Mouse (Mus musculus): ENCODE measurements around the gene Aip. TPM values are rescaled to one million over a fixed set of nuclear protein-coding genes. Genes with fewer than 3 reads are reported as not detected.
A peak's percentile ranks its signal among the peaks of the same experiment; 100 is the strongest.
"Not testable (repeated sequence)": the region's sequence is repeated elsewhere in the genome, so short reads cannot be mapped to it uniquely, and the experiment has no call there.

The Aip gene
- polyA plus RNA-seq, 1 experiment from 2014 or later: 87.5 TPM

GRCm38 (mm10) chr19:4130106-4130505 lies 4.4 kb upstream of the Aip start:
- Histone ChIP-seq H3K27ac (ENCODE audit: low read length) (peak overlapping the region; percentile 49), H3K9ac (ENCODE audit: low read length) (no peak overlapping the region)
- no peak for ATAC-seq (replicated peaks; ENCODE audit: extremely low read depth, insufficient read depth, low FRiP score)

GRCm38 (mm10) chr19:4129462-4129861 lies 3.8 kb upstream of the Aip start:
- Histone ChIP-seq H3K9ac (ENCODE audit: low read length) (no peak overlapping the region), H3K9me3 (replicated peaks; ENCODE audit: control insufficient read depth, low read length) (no peaks in the 10 kb centered on the region), H3K27me3 (ENCODE audit: control insufficient read depth, insufficient read depth, low read length) (no peaks in the 10 kb centered on the region), H3K4me3 (ENCODE audit: low read length) (no peak overlapping the region), H3K4me2 (ENCODE audit: low read depth, low read length) (no peak overlapping the region), H3K4me1 (ENCODE audit: control insufficient read depth, insufficient read depth, low read length) (peaks cover 22% of the 10 kb centered on the region), H3K27ac (ENCODE audit: low read length) (peak overlapping the region; percentile 49; the same call in 1 of the 2 replicates), H3K36me3 (ENCODE audit: control insufficient read depth, insufficient read depth) (peaks cover 17% of the 10 kb centered on the region)
- ATAC-seq (replicated peaks; ENCODE audit: extremely low read depth, insufficient read depth, low FRiP score): no peak
- 87% methylated on average over 7 of the region's 7 CpGs for WGBS

More at GRCm38 (mm10) chr19:4130106-4130505, 4.4 kb upstream of the Aip start:
- H3K4me2 ChIP-seq (ENCODE audit: low read depth, low read length): no peak overlapping the region
- H3K4me1 ChIP-seq (ENCODE audit: control insufficient read depth, insufficient read depth, low read length): peaks cover 21% of the 10 kb centered on the region
- 65% methylated on average over 4 of the region's 4 CpGs for WGBS
- H3K36me3 ChIP-seq (ENCODE audit: control insufficient read depth, insufficient read depth): peaks cover 17% of the 10 kb centered on the region
- no peak overlapping the region for H3K4me3 ChIP-seq (ENCODE audit: low read length)
- no peaks in the 10 kb centered on the region for H3K27me3 ChIP-seq (ENCODE audit: control insufficient read depth, insufficient read depth, low read length)
- H3K9me3 ChIP-seq (replicated peaks; ENCODE audit: control insufficient read depth, low read length): no peaks in the 10 kb centered on the region

GRCm38 (mm10) chr19:4126759-4127495 lies 1.3 kb upstream of the Aip start:
- no peaks in the 10 kb centered on the region for H3K9me3 ChIP-seq (replicated peaks; ENCODE audit: control insufficient read depth, low read length)
- peak overlapping the region; percentile 78 for H3K9ac ChIP-seq (ENCODE audit: low read length)
- H3K27ac ChIP-seq (ENCODE audit: low read length): peak overlapping the region; percentile 25; the same call in 1 of the 2 replicates
- H3K36me3 ChIP-seq (ENCODE audit: control insufficient read depth, insufficient read depth): peaks cover 11% of the 10 kb centered on the region
- peak overlapping the region; percentile 67 for H3K4me3 ChIP-seq (ENCODE audit: low read length)
- peaks cover 22% of the 10 kb centered on the region for H3K4me1 ChIP-seq (ENCODE audit: control insufficient read depth, insufficient read depth, low read length)
- ATAC-seq (replicated peaks; ENCODE audit: extremely low read depth, insufficient read depth, low FRiP score): no peak
- H3K4me2 ChIP-seq (ENCODE audit: low read depth, low read length): peak overlapping the region; percentile 72
- WGBS: 53% methylated on average over 7 of the region's 7 CpGs
- no peaks in the 10 kb centered on the region for H3K27me3 ChIP-seq (ENCODE audit: control insufficient read depth, insufficient read depth, low read length)

GRCm38 (mm10) chr19:4125268-4125667 lies 390 bp downstream of the Aip start:
- not testable (repeated sequence) for H3K27ac ChIP-seq (ENCODE audit: low read length)
- peak; percentile 25 for ATAC-seq (replicated peaks; ENCODE audit: extremely low read depth, insufficient read depth, low FRiP score)
- WGBS: 13% methylated on average over 3 of the region's 4 CpGs

GRCm38 (mm10) chr19:4124432-4124831 lies 1.2 kb downstream of the Aip start:
- H3K4me1 ChIP-seq (ENCODE audit: control insufficient read depth, insufficient read depth, low read length): peaks cover 22% of the 10 kb centered on the region
- no peak overlapping the region for H3K4me3 ChIP-seq (ENCODE audit: low read length)
- H3K4me2 ChIP-seq (ENCODE audit: low read depth, low read length): no peak overlapping the region
- no peaks in the 10 kb centered on the region for H3K27me3 ChIP-seq (ENCODE audit: control insufficient read depth, insufficient read depth, low read length)
- H3K9me3 ChIP-seq (replicated peaks; ENCODE audit: control insufficient read depth, low read length): no peaks in the 10 kb centered on the region
- no peak overlapping the region for H3K27ac ChIP-seq (ENCODE audit: low read length)
- peaks cover 8% of the 10 kb centered on the region for H3K36me3 ChIP-seq (ENCODE audit: control insufficient read depth, insufficient read depth)
- no peak for ATAC-seq (replicated peaks; ENCODE audit: extremely low read depth, insufficient read depth, low FRiP score)
- 76% methylated on average over 4 of the region's 4 CpGs for WGBS
- H3K9ac ChIP-seq (ENCODE audit: low read length): no peak overlapping the region

More at GRCm38 (mm10) chr19:4125268-4125667, 390 bp downstream of the Aip start:
- not testable (repeated sequence) for H3K27me3 ChIP-seq (ENCODE audit: control insufficient read depth, insufficient read depth, low read length); H3K36me3 ChIP-seq (ENCODE audit: control insufficient read depth, insufficient read depth); H3K9me3 ChIP-seq (replicated peaks; ENCODE audit: control insufficient read depth, low read length)
- Histone ChIP-seq H3K9ac (ENCODE audit: low read length) (peak overlapping the region; percentile 56), H3K4me1 (ENCODE audit: control insufficient read depth, insufficient read depth, low read length) (peaks cover 30% of the 10 kb centered on the region), H3K4me2 (ENCODE audit: low read depth, low read length) (peak overlapping the region; percentile 57), H3K4me3 (ENCODE audit: low read length) (peak overlapping the region; percentile 67)

GRCm38 (mm10) chr19:4122411-4123370 lies 3.0 kb downstream of the Aip start:
- Histone ChIP-seq H3K4me1 (ENCODE audit: control insufficient read depth, insufficient read depth, low read length) (peaks cover 21% of the 10 kb centered on the region), H3K36me3 (ENCODE audit: control insufficient read depth, insufficient read depth) (0 out of 2 replicates have a peak, but pooled peaks cover 2% of the 10 kb centered on the region), H3K27ac (ENCODE audit: low read length) (no peak overlapping the region), H3K9ac (ENCODE audit: low read length) (no peak overlapping the region), H3K27me3 (ENCODE audit: control insufficient read depth, insufficient read depth, low read length) (no peaks in the 10 kb centered on the region), H3K9me3 (replicated peaks; ENCODE audit: control insufficient read depth, low read length) (no peaks in the 10 kb centered on the region), H3K4me3 (ENCODE audit: low read length) (no peak overlapping the region), H3K4me2 (ENCODE audit: low read depth, low read length) (no peak overlapping the region)
- WGBS: 79% methylated on average over 7 of the region's 7 CpGs
- ATAC-seq (replicated peaks; ENCODE audit: extremely low read depth, insufficient read depth, low FRiP score): no peak

GRCm38 (mm10) chr19:4121896-4122295 lies 3.8 kb downstream of the Aip start:
- WGBS: 49% methylated on average over 6 of the region's 6 CpGs
- H3K36me3 ChIP-seq (ENCODE audit: control insufficient read depth, insufficient read depth); ATAC-seq (replicated peaks; ENCODE audit: extremely low read depth, insufficient read depth, low FRiP score); H3K27me3 ChIP-seq (ENCODE audit: control insufficient read depth, insufficient read depth, low read length); H3K27ac ChIP-seq (ENCODE audit: low read length); H3K9me3 ChIP-seq (replicated peaks; ENCODE audit: control insufficient read depth, low read length); H3K9ac ChIP-seq (ENCODE audit: low read length): not testable (repeated sequence)
- H3K4me1 ChIP-seq (ENCODE audit: control insufficient read depth, insufficient read depth, low read length): peaks cover 16% of the 10 kb centered on the region
- peak overlapping the region; percentile 69 for H3K4me2 ChIP-seq (ENCODE audit: low read depth, low read length)
- H3K4me3 ChIP-seq (ENCODE audit: low read length): 0 out of 2 replicates have a peak overlapping the region, but pooled peaks have one; percentile 63

GRCm38 (mm10) chr19:4121097-4121805 lies 4.4 kb downstream of the Aip start:
- H3K4me1 ChIP-seq (ENCODE audit: control insufficient read depth, insufficient read depth, low read length): peaks cover 10% of the 10 kb centered on the region
- peak overlapping the region; percentile 63 for H3K4me3 ChIP-seq (ENCODE audit: low read length)
- peak overlapping the region; percentile 69 for H3K4me2 ChIP-seq (ENCODE audit: low read depth, low read length)
- peak overlapping the region; percentile 80 for H3K27ac ChIP-seq (ENCODE audit: low read length)
- no peaks in the 10 kb centered on the region for H3K9me3 ChIP-seq (replicated peaks; ENCODE audit: control insufficient read depth, low read length)
- 0 out of 2 replicates have a peak, but pooled peaks cover 3% of the 10 kb centered on the region for H3K36me3 ChIP-seq (ENCODE audit: control insufficient read depth, insufficient read depth)
- peak; percentile 68 for ATAC-seq (replicated peaks; ENCODE audit: extremely low read depth, insufficient read depth, low FRiP score)
- peak overlapping the region; percentile 72 for H3K9ac ChIP-seq (ENCODE audit: low read length)
- WGBS: 3% methylated on average over 38 of the region's 38 CpGs
- no peaks in the 10 kb centered on the region for H3K27me3 ChIP-seq (ENCODE audit: control insufficient read depth, insufficient read depth, low read length)

Data from heart, embryonic 16.5 days (tissue).